Mouse (Mus musculus): ENCODE results near the gene Paqr6.
"Not testable (repeated sequence)": the region's sequence is repeated elsewhere in the genome, so short reads cannot be mapped to it uniquely, and the experiment has no call there.

Gene Paqr6

GRCm38 (mm10) chr3:88365705-88366361, 1.4 kb downstream of the Paqr6 start:
- no peak for DNase-seq (ENCODE audit: low spot score in 2 of 2)

- DNase-seq (ENCODE audit: low spot score in 2 of 2), result peak in 1 of 2 experiments; percentile 53
Measured at GRCm38 (mm10) chr3:88366830-88367428, 2.5 kb downstream of the Paqr6 start.

GRCm38 (mm10) chr3:88367517-88367916, 3.1 kb downstream of the Paqr6 start:
- DNase-seq (ENCODE audit: low spot score in 2 of 2), result not testable (repeated sequence)

- not testable (repeated sequence) for DNase-seq (ENCODE audit: low spot score in 2 of 2)
Measured at GRCm38 (mm10) chr3:88368511-88368910, 4.1 kb downstream of the Paqr6 start.

GRCm38 (mm10) chr3:88372643-88373042, 8.3 kb downstream of the Paqr6 start, which contains the start of gene Bglap3:
Gene Bglap3 (minus strand): TSS chr3:88372743.
- not testable (repeated sequence) for DNase-seq (ENCODE audit: low spot score in 2 of 2)

- not testable (repeated sequence) for DNase-seq (ENCODE audit: low spot score in 2 of 2)
Measured at GRCm38 (mm10) chr3:88375750-88376626, 11.6 kb downstream of the Paqr6 start.

- DNase-seq (ENCODE audit: low spot score in 2 of 2), result not testable (repeated sequence)
Measured at GRCm38 (mm10) chr3:88376644-88377043, 12.3 kb downstream of the Paqr6 start.

GRCm38 (mm10) chr3:88378599-88378998, 14.2 kb downstream of the Paqr6 start, which contains the start of gene Bglap2:
Gene Bglap2 (minus strand): TSS chr3:88378699.
- not testable (repeated sequence) for DNase-seq (ENCODE audit: low spot score in 2 of 2)

GRCm38 (mm10) chr3:88381389-88382315, 17.3 kb downstream of the Paqr6 start:
- not testable (repeated sequence) for DNase-seq (ENCODE audit: low spot score in 2 of 2)

- not testable (repeated sequence) for DNase-seq (ENCODE audit: low spot score in 2 of 2)
Measured at GRCm38 (mm10) chr3:88382383-88382782, 18.0 kb downstream of the Paqr6 start.

GRCm38 (mm10) chr3:88384364-88384763, 20.0 kb downstream of the Paqr6 start, which contains the start of gene Bglap:
Gene Bglap (minus strand): TSS chr3:88384464.
- DNase-seq (ENCODE audit: low spot score in 2 of 2), result no peak

- DNase-seq (ENCODE audit: low spot score in 2 of 2), result no peak
Measured at GRCm38 (mm10) chr3:88393776-88394375, 29.5 kb downstream of the Paqr6 start.

GRCm38 (mm10) chr3:88395288-88395687, 30.9 kb downstream of the Paqr6 start:
- DNase-seq (ENCODE audit: low spot score in 2 of 2), result no peak

- DNase-seq (ENCODE audit: low spot score in 2 of 2), result no peak
Measured at GRCm38 (mm10) chr3:88395742-88396141, 31.4 kb downstream of the Paqr6 start.

- DNase-seq (ENCODE audit: low spot score in 2 of 2), result no peak
Measured at GRCm38 (mm10) chr3:88398666-88399065, 34.3 kb downstream of the Paqr6 start.

- DNase-seq (ENCODE audit: low spot score in 2 of 2), result no peak
Measured at GRCm38 (mm10) chr3:88403522-88404230, 39.3 kb downstream of the Paqr6 start.

- DNase-seq (ENCODE audit: low spot score in 2 of 2), result peak; percentile 25 to 39
Measured at GRCm38 (mm10) chr3:88407090-88407489, 42.7 kb downstream of the Paqr6 start.

GRCm38 (mm10) chr3:88407529-88407928, 43.1 kb downstream of the Paqr6 start:
- no peak for DNase-seq (ENCODE audit: low spot score in 2 of 2)

GRCm38 (mm10) chr3:88408953-88409352, 44.6 kb downstream of the Paqr6 start:
- no peak for DNase-seq (ENCODE audit: low spot score in 2 of 2)

Measured in urinary bladder, adult 18-20 months (tissue).